Mouse (Mus musculus): ENCODE results near the gene Gm17651.

GRCm38 (mm10) chr3:97634288-97634761 lies 40.2 kb downstream of the Gm17651 start:
- TF ChIP-seq CTCF (IDR thresholded peaks at IDR 0.05; ENCODE audit: low read depth, low read length), result no peak
- no peak for TF ChIP-seq POLR2A (IDR thresholded peaks at IDR 0.05; ENCODE audit: borderline replicate concordance, low read depth, low read length)

All from bone marrow macrophage, adult 2 months (primary cell).